Mouse (Mus musculus) ES-Bruce4 (cell line): Measurements from ENCODE around the gene 1190005I06Rik.

Experiments used
- CTCF ChIP-seq: IDR thresholded peaks from one replicate; pipeline ENCODE4 v1.8.1; 2011; ENCODE audit warnings: low read depth, low read length
- EP300 ChIP-seq: IDR thresholded peaks from 2 replicates; pipeline ENCODE4 v1.6.1; 2011; ENCODE audit warnings: low read depth, low read length; ENCODE audit not compliant: insufficient read depth
- POLR2A ChIP-seq: IDR thresholded peaks from one replicate; pipeline ENCODE4 v1.8.1; 2011; ENCODE audit warnings: low read length; ENCODE audit not compliant: insufficient read depth

DNA sequence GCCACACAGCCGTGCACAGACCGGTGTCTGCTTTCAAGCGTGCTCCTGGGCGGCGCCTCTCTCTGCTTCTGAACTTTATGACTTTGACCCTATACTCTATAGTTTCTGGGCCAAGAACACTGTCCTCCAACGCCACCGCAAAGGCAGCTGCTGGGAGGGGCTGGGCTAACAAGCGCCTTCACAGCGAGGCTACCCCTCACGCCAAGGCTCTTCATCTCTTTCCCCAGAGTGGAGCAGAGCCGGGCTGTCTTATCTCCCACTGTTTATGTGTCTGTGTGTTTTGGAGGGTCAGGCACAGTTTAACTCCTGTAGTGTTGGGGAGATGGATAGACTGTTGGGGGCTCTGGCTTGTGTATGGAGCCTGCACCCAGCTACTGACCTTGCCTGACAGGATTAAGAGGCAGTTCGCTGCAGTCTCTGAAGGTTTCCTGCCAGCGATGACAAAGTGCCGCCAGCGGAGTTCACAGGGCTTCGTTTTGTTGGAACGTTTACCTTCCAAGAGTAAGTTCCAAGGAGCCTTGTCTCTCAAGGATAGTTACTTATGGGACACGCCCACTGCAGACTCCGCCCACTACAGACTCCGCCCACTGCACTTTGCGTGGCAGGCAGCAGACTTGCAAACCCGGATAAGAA, 46.5 kb upstream of the 1190005I06Rik start:
- TF ChIP-seq EP300 (no peak), POLR2A (no peak), CTCF (no peak)
